Mouse (Mus musculus) MEL (cell line): ENCODE data around the gene Ankrd44. TPM values are rescaled to one million over a fixed set of nuclear protein-coding genes. Genes with fewer than 3 reads are reported as not detected.

Experiments used
- DNase-seq: peaks from one replicate; pipeline ENCODE4 v3.0.0; 2011; ENCODE audit warnings: low read depth, low spot score
- H3K27ac ChIP-seq: 2 replicates; pipeline ENCODE4 v1.5.1; 2012; ENCODE audit warnings: low read depth, mild to moderate bottlenecking, control low read depth, low read length, moderate library complexity; ENCODE audit not compliant: control insufficient read depth
- H3K27me3 ChIP-seq, 2 experiments: fragments of 150-350 bp in 1 of 2; sonication (generic) in 1 of 2; 2 replicates each; pipeline ENCODE4 v1.6.1; 2012; ENCODE audit warnings: low read length in 2 of 2, mild to moderate bottlenecking in 2 of 2, improper control_type of control experiment in 1 of 2, moderate library complexity in 1 of 2; ENCODE audit not compliant: insufficient read depth in 2 of 2, control insufficient read depth in 1 of 2
- H3K36me3 ChIP-seq, 2 experiments: 2 replicates each; pipeline ENCODE4 v1.6.1; 2012 to 2014; ENCODE audit warnings: low read length in 2 of 2, improper control_type of control experiment in 1 of 2, inconsistent platforms in 1 of 2, mild to moderate bottlenecking in 1 of 2; ENCODE audit not compliant: insufficient read depth in 2 of 2, control insufficient read depth in 1 of 2
- H3K4me1 ChIP-seq, 2 experiments: fragments of 150-350 bp in 1 of 2; sonication (generic) in 1 of 2; 2 replicates each; pipeline ENCODE4 v1.6.1; 2012; ENCODE audit warnings: low read length in 2 of 2, improper control_type of control experiment in 1 of 2, mild to moderate bottlenecking in 1 of 2; ENCODE audit not compliant: insufficient read depth in 2 of 2, control insufficient read depth in 1 of 2
- H3K4me3 ChIP-seq, 2 experiments: fragments of 150-350 bp in 1 of 2; sonication (generic) in 1 of 2; 2 replicates each; pipeline ENCODE4 v1.5.1; 2012; ENCODE audit warnings: low read depth in 2 of 2, low read length in 2 of 2, mild to moderate bottlenecking in 2 of 2, moderate library complexity in 2 of 2, control low read depth in 1 of 2, improper control_type of control experiment in 1 of 2; ENCODE audit not compliant: control insufficient read depth in 1 of 2, insufficient read depth in 1 of 2
- H3K79me2 ChIP-seq: 2 replicates; pipeline ENCODE4 v1.6.1; 2012; ENCODE audit warnings: mild to moderate bottlenecking, low read length, moderate library complexity; ENCODE audit not compliant: control insufficient read depth, poor library complexity, insufficient read depth
- H3K9ac ChIP-seq: 2 replicates; pipeline ENCODE4 v1.6.1; 2012; ENCODE audit warnings: low read depth, mild to moderate bottlenecking, control low read depth, low read length, moderate library complexity; ENCODE audit not compliant: control insufficient read depth, poor library complexity, severe bottlenecking
- H3K9me3 ChIP-seq: fragments of 150-350 bp; sonication (generic); replicated peaks from 2 replicates; pipeline ENCODE4 v1.6.1; 2012; ENCODE audit warnings: mild to moderate bottlenecking, low read length, improper control_type of control experiment, moderate library complexity; ENCODE audit not compliant: insufficient read depth
- BHLHE40 ChIP-seq: IDR thresholded peaks from 2 replicates; pipeline ENCODE4 v1.6.1; 2012; ENCODE audit warnings: low read depth, mild to moderate bottlenecking, inconsistent platforms, low read length, improper control_type of control experiment, borderline replicate concordance
- CHD2 ChIP-seq: IDR thresholded peaks from 2 replicates; pipeline ENCODE4 v1.6.1; 2011; ENCODE audit warnings: low read length, improper control_type of control experiment
- CTCF ChIP-seq, 3 experiments: IDR thresholded peaks in 2 of 3; conservative IDR thresholded peaks in 1 of 3; 2 replicates each; pipeline ENCODE4 v1.5.1; 2011 to 2012; ENCODE audit warnings: low read length in 3 of 3, low read depth in 2 of 3, mild to moderate bottlenecking in 2 of 3, improper control_type of control experiment in 1 of 3, inconsistent platforms in 1 of 3, mixed read lengths in 1 of 3, moderate library complexity in 1 of 3; ENCODE audit not compliant: control insufficient read depth in 1 of 3, insufficient read depth in 1 of 3, poor library complexity in 1 of 3, severe bottlenecking in 1 of 3
- ETS1 ChIP-seq: IDR thresholded peaks from 2 replicates; pipeline ENCODE4 v1.6.1; 2012; ENCODE audit warnings: low read depth, mild to moderate bottlenecking, inconsistent platforms, low read length, improper control_type of control experiment, moderate library complexity
- GABPA ChIP-seq: IDR thresholded peaks from 2 replicates; pipeline ENCODE4 v1.6.1; 2012; ENCODE audit warnings: low read depth, mild to moderate bottlenecking, inconsistent platforms, low read length, improper control_type of control experiment, moderate library complexity
- GATA1 ChIP-seq: IDR thresholded peaks from 2 replicates; pipeline ENCODE4 v1.6.1; 2011; ENCODE audit warnings: low read depth, low read length, improper control_type of control experiment
- HCFC1 ChIP-seq: IDR thresholded peaks from 2 replicates; pipeline ENCODE4 v1.6.1; 2012; ENCODE audit warnings: low read depth, mild to moderate bottlenecking, inconsistent platforms, low read length, improper control_type of control experiment, moderate library complexity
- MAX ChIP-seq: IDR thresholded peaks from 2 replicates; pipeline ENCODE4 v1.6.1; 2011; ENCODE audit warnings: low read length, improper control_type of control experiment
- MAZ ChIP-seq: IDR thresholded peaks from 2 replicates; pipeline ENCODE4 v1.6.1; 2012; ENCODE audit warnings: low read depth, mild to moderate bottlenecking, inconsistent platforms, low read length, improper control_type of control experiment
- MEF2A ChIP-seq: IDR thresholded peaks from 2 replicates; pipeline ENCODE4 v1.6.1; 2014; ENCODE audit warnings: low read depth, mild to moderate bottlenecking, inconsistent platforms, low read length, improper control_type of control experiment; ENCODE audit not compliant: poor library complexity, insufficient replicate concordance, severe bottlenecking; ENCODE audit errors: extremely low read depth
- MYC ChIP-seq: IDR thresholded peaks from 2 replicates; pipeline ENCODE4 v1.6.1; 2011; ENCODE audit warnings: low read depth, mild to moderate bottlenecking, low read length, improper control_type of control experiment, moderate library complexity
- POLR2A ChIP-seq, 2 experiments: IDR thresholded peaks; 2 replicates each; pipeline ENCODE4 v1.6.1; 2011 to 2012; ENCODE audit warnings: low read length in 2 of 2, mild to moderate bottlenecking in 2 of 2, control low read depth in 1 of 2, improper control_type of control experiment in 1 of 2, low read depth in 1 of 2, moderate library complexity in 1 of 2; ENCODE audit not compliant: control insufficient read depth in 1 of 2, insufficient read depth in 1 of 2, poor library complexity in 1 of 2
- RAD21 ChIP-seq: IDR thresholded peaks from 2 replicates; pipeline ENCODE4 v1.6.1; 2011; ENCODE audit warnings: mild to moderate bottlenecking, low read depth, low read length, improper control_type of control experiment
- SIN3A ChIP-seq: IDR thresholded peaks from 2 replicates; pipeline ENCODE4 v1.6.1; 2012; ENCODE audit warnings: low read length, improper control_type of control experiment, inconsistent platforms
- UBTF ChIP-seq: IDR thresholded peaks from 2 replicates; pipeline ENCODE4 v1.6.1; 2012; ENCODE audit warnings: low read depth, mild to moderate bottlenecking, inconsistent platforms, low read length, improper control_type of control experiment, moderate library complexity, borderline replicate concordance; ENCODE audit not compliant: insufficient read depth
- USF2 ChIP-seq, 2 experiments: IDR thresholded peaks; 2 replicates each; pipeline ENCODE4 v1.6.1; 2011 to 2012; ENCODE audit warnings: improper control_type of control experiment in 2 of 2, low read length in 2 of 2, borderline replicate concordance in 1 of 2, inconsistent platforms in 1 of 2, low read depth in 1 of 2, mild to moderate bottlenecking in 1 of 2; ENCODE audit not compliant: insufficient read depth in 1 of 2
- ZC3H11A ChIP-seq: IDR thresholded peaks from 2 replicates; pipeline ENCODE4 v1.6.1; 2012; ENCODE audit warnings: low read depth, mild to moderate bottlenecking, inconsistent platforms, low read length, improper control_type of control experiment
- ZMIZ1 ChIP-seq: IDR thresholded peaks from 2 replicates; pipeline ENCODE4 v1.6.1; 2012; ENCODE audit warnings: low read depth, mild to moderate bottlenecking, inconsistent platforms, low read length, improper control_type of control experiment, moderate library complexity
- ZNF384 ChIP-seq: IDR thresholded peaks from 2 replicates; pipeline ENCODE4 v1.6.1; 2012; ENCODE audit warnings: low read depth, mild to moderate bottlenecking, inconsistent platforms, low read length, improper control_type of control experiment
- polyA plus RNA-seq, 2 experiments: library from polyadenylated mRNA; stranded (reverse) in 1 of 2; unstranded in 1 of 2; fragments of >175 nt in 1 of 2; fragments of >200 nt in 1 of 2; gene quantifications; 2 replicates each; pipeline versions ENCODE4 v1.2.1 to v1.2.4; 2012; ENCODE audit warnings: low replicate concordance in 2 of 2, low read depth in 1 of 2; ENCODE audit not compliant: insufficient read length in 2 of 2, insufficient read depth in 1 of 2, missing spikeins in 1 of 2
- total RNA-seq: library from RNA; depleted of rRNA; stranded (reverse); fragments of 300-350 nt; gene quantifications from 2 replicates; pipeline ENCODE4 v1.2.3, GENCODE M21; 2012

Gene Ankrd44
- total and polyA plus RNA-seq, 3 experiments: 2.3 to 4.4 TPM; not detected in 1

- TF ChIP-seq ZC3H11A (no peak), MAX (no peak)
Measured at GRCm38 (mm10) chr1:54600275-54600674, 325.9 kb downstream of the Ankrd44 start.

GRCm38 (mm10) chr1:54597594-54598217 is 328.5 kb downstream of the Ankrd44 start:
- no peak for DNase-seq
- Histone ChIP-seq H3K79me2 (no peaks in the 10 kb centered on the region), H3K9me3 (no peaks in the 10 kb centered on the region), H3K27me3 (no peaks in the 10 kb centered on the region), H3K36me3 (no peaks in the 10 kb centered on the region), H3K4me1 (no peaks in the 10 kb centered on the region), H3K4me3 (no peak overlapping the region), H3K27ac (no peak overlapping the region), H3K9ac (no peak overlapping the region)
- TF ChIP-seq ZMIZ1 (no peak), BHLHE40 (no peak), CHD2 (no peak), MEF2A (no peak), HCFC1 (no peak), GABPA (no peak), MYC (no peak), MAZ (no peak), POLR2A (IDR thresholded peaks at IDR 0.05; ENCODE audit: control insufficient read depth in 1 of 2, insufficient read depth in 1 of 2, low read depth in 1 of 2, low read length in 2 of 2, poor library complexity in 1 of 2) (no peak), USF2 (IDR thresholded peaks at IDR 0.05; ENCODE audit: borderline replicate concordance in 1 of 2, insufficient read depth in 1 of 2, low read depth in 1 of 2, low read length in 2 of 2) (no peak), ETS1 (no peak), RAD21 (no peak), SIN3A (no peak), MAX (no peak), CTCF (IDR thresholded peaks at IDR 0.05 in 2 of 3, conservative IDR thresholded peaks at IDR 0.05 in 1 of 3; ENCODE audit: control insufficient read depth in 1 of 3, insufficient read depth in 1 of 3, low read depth in 2 of 3, low read length in 3 of 3, poor library complexity in 1 of 3, severe bottlenecking in 1 of 3) (no peak), UBTF (no peak), ZNF384 (no peak), GATA1 (no peak)

More at GRCm38 (mm10) chr1:54600275-54600674, 325.9 kb downstream of the Ankrd44 start:
- no peak overlapping the region for H3K27ac ChIP-seq
- no peak for DNase-seq
- no peak overlapping the region for H3K9ac ChIP-seq
- H3K36me3 ChIP-seq: no peaks in the 10 kb centered on the region
- no peak overlapping the region for H3K4me3 ChIP-seq
- no peaks in the 10 kb centered on the region for H3K27me3 ChIP-seq
- H3K79me2 ChIP-seq: no peaks in the 10 kb centered on the region
- H3K4me1 ChIP-seq: no peaks in the 10 kb centered on the region
- H3K9me3 ChIP-seq: no peaks in the 10 kb centered on the region
